Mouse (Mus musculus) midbrain, embryonic 15.5 days (tissue): ENCODE results near the gene Gm4353. TPM values are rescaled to one million over a fixed set of nuclear protein-coding genes. Genes with fewer than 3 reads are reported as not detected.

ENCODE experiments used
- ATAC-seq: fragments of 200-750 bp; cut with Nextera tagmentation; replicated peaks from 2 replicates; pipeline ENCODE4 v1.8.0; 2017; ENCODE audit warnings: moderate TSS enrichment
- H3K27ac ChIP-seq: fragments of 300-500 bp; sonication (generic); 2 replicates; pipeline ENCODE4 v1.5.1; 2015; ENCODE audit warnings: mild to moderate bottlenecking, inconsistent platforms
- H3K27me3 ChIP-seq: fragments of 300-500 bp; sonication (generic); replicated peaks from 2 replicates; pipeline ENCODE4 v1.6.1; 2015; ENCODE audit warnings: inconsistent platforms
- H3K36me3 ChIP-seq: fragments of 300-500 bp; sonication (generic); replicated peaks from 2 replicates; pipeline ENCODE4 v1.6.1; 2015; ENCODE audit warnings: inconsistent platforms
- H3K4me1 ChIP-seq: fragments of 300-500 bp; sonication (generic); 2 replicates; pipeline ENCODE4 v1.6.1; 2015; ENCODE audit warnings: inconsistent platforms
- H3K4me2 ChIP-seq: fragments of 300-500 bp; sonication (generic); 2 replicates; pipeline ENCODE4 v1.6.1; 2015; ENCODE audit warnings: inconsistent platforms, mild to moderate bottlenecking, moderate library complexity
- H3K4me3 ChIP-seq: fragments of 300-500 bp; sonication (generic); 2 replicates; pipeline ENCODE4 v1.5.1; 2015; ENCODE audit warnings: mild to moderate bottlenecking, inconsistent platforms
- H3K9ac ChIP-seq: fragments of 300-500 bp; sonication (generic); 2 replicates; pipeline ENCODE4 v1.6.1; 2015; ENCODE audit warnings: mild to moderate bottlenecking, inconsistent platforms
- H3K9me3 ChIP-seq: fragments of 300-500 bp; sonication (generic); 2 replicates; pipeline ENCODE4 v1.6.1; 2016; ENCODE audit warnings: inconsistent platforms
- WGBS: fragments of 180-500 bp; shearing (Covaris S2); methylation state at CpG from one replicate; pipeline ENCODE4 v1.1.7; 2015; ENCODE audit warnings: mixed read lengths; 5-methylcytosine and 5-hydroxymethylcytosine counted together
- polyA plus RNA-seq: library from polyadenylated mRNA; unstranded; fragments of >200 nt; fragmentation: Nextera tagmentation; extraction: Ambion mirVana; gene quantifications from 2 replicates; pipeline ENCODE4 v1.2.1, GENCODE M21; 2015

Gm4353 gene
- polyA plus RNA-seq, 1 experiment from 2014 or later, result 1.0 TPM

DNA sequence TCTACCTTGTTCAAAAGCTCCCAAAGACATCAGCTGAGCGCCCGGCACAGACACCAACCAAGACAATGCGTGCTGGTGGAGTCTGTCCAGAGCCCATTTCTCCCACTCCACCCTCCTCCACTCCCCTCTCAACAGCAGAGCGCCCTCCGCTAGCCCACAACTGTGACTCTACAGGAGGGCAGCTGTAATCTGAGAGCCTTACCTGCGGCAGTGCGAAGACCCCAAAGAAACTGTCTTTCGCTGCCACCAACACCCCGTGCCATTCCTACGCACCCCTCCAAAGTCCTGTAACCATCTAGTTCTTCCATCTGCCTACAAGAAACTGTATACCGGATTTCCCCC, 45.3 kb downstream of the Gm4353 start, which contains the start of gene 1110004F10Rik:
Gene 1110004F10Rik, plus strand, starts transcription at position 202 of the 342 bp plus-strand sequence.
- Histone ChIP-seq H3K4me2 (peak within 1 kb of the TSS; percentile 97), H3K9ac (peak within 1 kb of the TSS; percentile 48), H3K4me1 (peaks cover 37% of the 10 kb centered on the region), H3K36me3 (no peaks in the 10 kb centered on the region), H3K9me3 (no peaks in the 10 kb centered on the region), H3K27me3 (peaks cover 39% of the 10 kb centered on the region), H3K4me3 (peak within 1 kb of the TSS; percentile 50), H3K27ac (peak within 1 kb of the TSS; percentile 44; the same call in 1 of the 2 replicates)
- WGBS, result 1% methylated on average over 11 of the region's 11 CpGs
- ATAC-seq, result 0 out of 2 replicates have a peak, but pooled peaks have one; percentile 18

GRCm38 (mm10) chr7:116038511-116038910, 45.9 kb downstream of the Gm4353 start, which contains the start of gene Sox6:
Gene Sox6, minus strand, starts transcription at chr7:116038796.
- H3K27ac ChIP-seq, result peak within 1 kb of the TSS; percentile 44; the same call in 1 of the 2 replicates
- peak within 1 kb of the TSS; percentile 48 for H3K9ac ChIP-seq
- 0% methylated on average over 11 of the region's 11 CpGs for WGBS
- H3K4me1 ChIP-seq, result peaks cover 44% of the 10 kb centered on the region
- H3K9me3 ChIP-seq, result no peaks in the 10 kb centered on the region
- peak within 1 kb of the TSS; percentile 97 for H3K4me2 ChIP-seq
- peaks cover 43% of the 10 kb centered on the region for H3K27me3 ChIP-seq
- H3K4me3 ChIP-seq, result peak within 1 kb of the TSS; percentile 50
- no peaks in the 10 kb centered on the region for H3K36me3 ChIP-seq
- no peak for ATAC-seq

DNA sequence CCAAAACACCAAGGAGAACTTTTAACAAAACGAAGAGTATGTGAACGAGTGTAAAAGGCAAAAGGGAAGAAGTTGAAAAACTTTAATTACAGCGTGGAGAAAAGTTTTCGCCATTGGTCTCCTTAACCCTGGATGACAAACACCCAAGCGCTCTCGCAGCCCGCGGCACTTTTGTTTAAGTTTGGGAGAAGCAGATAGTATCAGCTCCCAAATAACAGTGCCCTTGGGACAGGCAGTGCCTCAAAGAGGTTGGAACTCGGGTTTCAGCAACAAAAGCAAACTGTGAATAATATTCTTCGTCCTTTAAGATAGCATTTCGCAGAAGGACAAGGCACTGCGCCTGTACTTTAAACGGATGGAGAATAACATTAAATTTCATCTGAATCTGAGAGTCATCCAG, 46.4 kb downstream of the Gm4353 start:
- Histone ChIP-seq H3K9me3 (no peaks in the 10 kb centered on the region), H3K27me3 (peaks cover 43% of the 10 kb centered on the region), H3K27ac (no peak overlapping the region), H3K4me1 (peaks cover 47% of the 10 kb centered on the region), H3K4me2 (peak overlapping the region; percentile 97), H3K4me3 (peak overlapping the region; percentile 50), H3K36me3 (no peaks in the 10 kb centered on the region), H3K9ac (no peak overlapping the region)
- ATAC-seq, result no peak
- WGBS, result 4% methylated on average over 13 of the region's 13 CpGs

- Histone ChIP-seq H3K27ac (no peak overlapping the region), H3K4me3 (peak overlapping the region; percentile 50; the same call in 1 of the 2 replicates), H3K4me2 (peak overlapping the region; percentile 18), H3K9ac (no peak overlapping the region), H3K4me1 (peaks cover 54% of the 10 kb centered on the region), H3K36me3 (no peaks in the 10 kb centered on the region), H3K27me3 (peaks cover 43% of the 10 kb centered on the region), H3K9me3 (no peaks in the 10 kb centered on the region)
- 32% methylated on average over 18 of the region's 18 CpGs for WGBS
- no peak for ATAC-seq
These were observed 47.6 kb downstream of the Gm4353 start for GRCm38 (mm10) chr7:116036591-116037555.

DNA sequence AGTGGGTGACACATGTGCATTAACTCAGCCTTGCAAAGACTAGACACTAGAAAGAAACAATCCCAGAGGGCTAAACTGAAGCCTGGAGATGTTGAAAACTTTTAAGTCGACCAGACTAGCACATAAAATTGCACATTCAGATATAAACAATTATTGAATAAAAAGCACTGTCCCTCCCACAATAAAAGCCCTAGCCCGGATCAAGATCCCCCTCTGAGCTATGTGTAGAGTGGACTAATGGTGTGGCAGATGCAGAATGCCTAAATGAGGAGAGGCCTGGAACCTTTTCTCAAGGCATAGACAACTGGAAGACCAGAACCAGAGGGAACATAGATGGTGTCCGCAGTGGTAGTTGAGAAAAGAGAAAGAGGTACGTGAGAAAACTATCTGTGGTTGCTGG, 48.9 kb downstream of the Gm4353 start:
- no peak for ATAC-seq
- Histone ChIP-seq H3K4me1 (peaks cover 64% of the 10 kb centered on the region), H3K27me3 (peaks cover 36% of the 10 kb centered on the region), H3K36me3 (no peaks in the 10 kb centered on the region), H3K4me2 (no peak overlapping the region; the same call in 1 of the 2 replicates), H3K9me3 (no peaks in the 10 kb centered on the region), H3K9ac (no peak overlapping the region), H3K27ac (no peak overlapping the region), H3K4me3 (no peak overlapping the region)
- WGBS, result 46% methylated on average over 4 of the region's 4 CpGs

DNA sequence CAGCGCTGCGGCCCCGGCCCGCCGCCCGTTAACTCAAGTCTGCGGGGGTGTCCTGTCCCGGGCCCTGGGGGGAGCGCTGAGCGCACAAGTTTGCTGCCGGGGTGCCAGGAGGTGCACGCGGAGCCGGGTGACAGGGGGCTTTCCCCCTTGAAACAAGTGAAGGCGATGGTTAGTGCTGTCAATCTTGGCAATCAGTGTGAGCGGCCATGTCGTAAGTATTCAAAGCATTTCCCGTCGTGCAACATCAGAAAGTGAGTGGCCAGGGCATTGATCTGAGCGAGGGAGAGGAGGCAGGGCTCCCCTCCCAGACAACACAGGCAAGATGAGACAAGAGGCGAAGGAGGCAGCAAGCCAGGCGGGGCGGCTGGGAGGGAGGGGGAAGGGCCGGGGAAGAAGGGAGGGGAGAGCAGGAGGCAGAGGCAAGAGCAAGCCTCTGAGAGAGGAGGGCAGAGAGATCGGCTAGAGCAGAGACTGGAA, 50.1 kb downstream of the Gm4353 start:
- Histone ChIP-seq H3K9ac (peak overlapping the region; percentile 47), H3K9me3 (no peaks in the 10 kb centered on the region), H3K27ac (peak overlapping the region; percentile 75), H3K36me3 (no peaks in the 10 kb centered on the region), H3K4me1 (peaks cover 62% of the 10 kb centered on the region), H3K27me3 (peaks cover 45% of the 10 kb centered on the region), H3K4me3 (peak overlapping the region; percentile 44), H3K4me2 (peak overlapping the region; percentile 97)
- peak; percentile 60 for ATAC-seq
- under 1% methylated on average over 25 of the region's 25 CpGs for WGBS

- Histone ChIP-seq H3K9ac (peak overlapping the region; percentile 47), H3K9me3 (no peaks in the 10 kb centered on the region), H3K4me3 (peak overlapping the region; percentile 44), H3K27me3 (peaks cover 40% of the 10 kb centered on the region), H3K4me1 (peaks cover 55% of the 10 kb centered on the region), H3K36me3 (no peaks in the 10 kb centered on the region), H3K4me2 (peak overlapping the region; percentile 97), H3K27ac (peak overlapping the region; percentile 75)
- under 1% methylated on average over 54 of the region's 54 CpGs for WGBS
- ATAC-seq, result peak; percentile 43
These were observed 50.8 kb downstream of the Gm4353 start for GRCm38 (mm10) chr7:116033371-116034241.

Other genes starting within 250 kb of the Gm4353 start
- gene Sox6, start 45.8 kb downstream of the Gm4353 start, polyA plus RNA-seq, result 51.7 and 51.8 TPM in 2 replicates
- gene 1110004F10Rik, start 45.2 kb downstream of the Gm4353 start, polyA plus RNA-seq, result 313 and 320 TPM in 2 replicates
- gene Plekha7, start 223.7 kb upstream of the Gm4353 start, polyA plus RNA-seq, result 11.1 and 12.2 TPM in 2 replicates
- gene Rps13, start 249.6 kb upstream of the Gm4353 start, polyA plus RNA-seq, result 472 and 477 TPM in 2 replicates